Mouse (Mus musculus): ENCODE measurements around the gene Tgm2. TPM values are rescaled to one million over a fixed set of nuclear protein-coding genes. Genes with fewer than 3 reads are reported as not detected.

Tgm2 gene
- total RNA-seq, 1 experiment = 25.0 TPM

DNA sequence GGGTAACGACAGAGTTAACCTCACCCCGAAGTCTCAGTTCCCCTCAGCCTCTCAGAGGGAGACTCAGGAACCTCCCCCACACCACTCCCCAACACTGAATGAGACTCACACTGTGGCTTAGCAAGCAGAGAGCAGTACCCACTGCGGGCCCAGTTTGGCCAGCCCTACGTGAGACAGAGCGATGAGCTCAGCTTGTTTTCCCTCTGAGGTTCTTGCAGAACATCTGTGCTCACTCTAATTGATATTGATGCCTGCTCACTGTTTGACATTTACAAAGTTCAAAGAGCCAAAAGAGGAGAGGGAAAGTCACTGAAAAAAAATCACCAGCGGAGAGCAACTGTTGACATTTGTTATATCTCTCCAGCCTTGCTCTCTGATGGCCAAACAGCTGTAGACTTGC is 15.5 kb upstream of the Tgm2 start:
- no peaks in the 10 kb centered on the region for H3K36me3 ChIP-seq (ENCODE audit: control insufficient read depth, insufficient read depth, low read length, poor library complexity, severe bottlenecking)
- in situ Hi-C loops (cut with MboI; ENCODE audit: low sequenced_read_pairs in 2 of 2, unreplicated experiment in 2 of 2) = no loop called here
- no peak for TF ChIP-seq ZC3H11A (IDR thresholded peaks at IDR 0.05; ENCODE audit: borderline replicate concordance, low read depth, low read length)
- H3K27ac ChIP-seq (ENCODE audit: insufficient read depth, low read depth, low read length, poor library complexity, severe bottlenecking) = no peak overlapping the region
- 0 out of 4 replicates have a peak, but pooled peaks cover 0 to 2% of the 10 kb centered on the region in 2 experiments for H3K4me1 ChIP-seq (ENCODE audit: control insufficient read depth in 2 of 2, insufficient read depth in 2 of 2, low read length in 2 of 2, poor library complexity in 1 of 2)
- H3K4me3 ChIP-seq (ENCODE audit: insufficient read depth in 1 of 2, low read depth in 1 of 2, low read length in 2 of 2, poor library complexity in 1 of 2, severe bottlenecking in 1 of 2) = no peak overlapping the region
- H3K9ac ChIP-seq (ENCODE audit: insufficient read depth, low read depth, low read length, poor library complexity, severe bottlenecking) = no peak overlapping the region
- DNase-seq (ENCODE audit: low read depth, low spot score) = no peak
- no peaks in the 10 kb centered on the region for H3K9me3 ChIP-seq (ENCODE audit: control insufficient read depth, insufficient read depth, low read depth, low read length)

GRCm38 (mm10) chr2:158159376-158160235 is 13.4 kb upstream of the Tgm2 start:
- Histone ChIP-seq H3K4me1 (ENCODE audit: control insufficient read depth in 2 of 2, insufficient read depth in 2 of 2, low read length in 2 of 2, poor library complexity in 1 of 2) (peaks cover under 1 to 2% of the 10 kb centered on the region in 2 experiments; a peak in 1 of 4 replicates), H3K4me3 (ENCODE audit: insufficient read depth in 1 of 2, low read depth in 1 of 2, low read length in 2 of 2, poor library complexity in 1 of 2, severe bottlenecking in 1 of 2) (no peak overlapping the region), H3K27ac (ENCODE audit: insufficient read depth, low read depth, low read length, poor library complexity, severe bottlenecking) (no peak overlapping the region), H3K36me3 (ENCODE audit: control insufficient read depth, insufficient read depth, low read length, poor library complexity, severe bottlenecking) (no peaks in the 10 kb centered on the region), H3K9me3 (ENCODE audit: control insufficient read depth, insufficient read depth, low read depth, low read length) (no peaks in the 10 kb centered on the region), H3K9ac (ENCODE audit: insufficient read depth, low read depth, low read length, poor library complexity, severe bottlenecking) (no peak overlapping the region)
- no peak for DNase-seq (ENCODE audit: low read depth, low spot score)
- TF ChIP-seq CHD2 (IDR thresholded peaks at IDR 0.05; ENCODE audit: low read depth, low read length) (no peak), ZNF384 (IDR thresholded peaks at IDR 0.05; ENCODE audit: low read depth, low read length) (no peak), HCFC1 (IDR thresholded peaks at IDR 0.05; ENCODE audit: borderline replicate concordance, insufficient read depth, low read length) (no peak), ZC3H11A (IDR thresholded peaks at IDR 0.05; ENCODE audit: borderline replicate concordance, low read depth, low read length) (no peak)
- in situ Hi-C loops (cut with MboI; ENCODE audit: low sequenced_read_pairs in 2 of 2, unreplicated experiment in 2 of 2) = no loop called here

- in situ Hi-C loops (cut with MboI; ENCODE audit: low sequenced_read_pairs in 2 of 2, unreplicated experiment in 2 of 2) = no loop called here
- Histone ChIP-seq H3K4me3 (ENCODE audit: insufficient read depth in 1 of 2, low read depth in 1 of 2, low read length in 2 of 2, poor library complexity in 1 of 2, severe bottlenecking in 1 of 2) (no peak overlapping the region), H3K9ac (ENCODE audit: insufficient read depth, low read depth, low read length, poor library complexity, severe bottlenecking) (no peak overlapping the region), H3K9me3 (ENCODE audit: control insufficient read depth, insufficient read depth, low read depth, low read length) (no peaks in the 10 kb centered on the region), H3K36me3 (ENCODE audit: control insufficient read depth, insufficient read depth, low read length, poor library complexity, severe bottlenecking) (no peaks in the 10 kb centered on the region), H3K27ac (ENCODE audit: insufficient read depth, low read depth, low read length, poor library complexity, severe bottlenecking) (no peak overlapping the region), H3K4me1 (ENCODE audit: control insufficient read depth in 2 of 2, insufficient read depth in 2 of 2, low read length in 2 of 2, poor library complexity in 1 of 2) (peaks cover 2 to 3% of the 10 kb centered on the region in 2 experiments; a peak in 2 of 4 replicates)
- no peak for DNase-seq (ENCODE audit: low read depth, low spot score)
- TF ChIP-seq ZNF384 (IDR thresholded peaks at IDR 0.05; ENCODE audit: low read depth, low read length) (no peak), MAFK (IDR thresholded peaks at IDR 0.05; ENCODE audit: insufficient read depth, low read depth, low read length) (no peak), CHD2 (IDR thresholded peaks at IDR 0.05; ENCODE audit: low read depth, low read length) (no peak), ZC3H11A (IDR thresholded peaks at IDR 0.05; ENCODE audit: borderline replicate concordance, low read depth, low read length) (no peak), HCFC1 (IDR thresholded peaks at IDR 0.05; ENCODE audit: borderline replicate concordance, insufficient read depth, low read length) (no peak)
Observed at GRCm38 (mm10) chr2:158157654-158158053, 11.4 kb upstream of the Tgm2 start.

- H3K27ac ChIP-seq (ENCODE audit: insufficient read depth, low read depth, low read length, poor library complexity, severe bottlenecking) = no peak overlapping the region
- DNase-seq (ENCODE audit: low read depth, low spot score) = no peak
- TF ChIP-seq HCFC1 (IDR thresholded peaks at IDR 0.05; ENCODE audit: borderline replicate concordance, insufficient read depth, low read length) (no peak), MAFK (IDR thresholded peaks at IDR 0.05; ENCODE audit: insufficient read depth, low read depth, low read length) (no peak), ZNF384 (IDR thresholded peaks at IDR 0.05; ENCODE audit: low read depth, low read length) (no peak), ZC3H11A (IDR thresholded peaks at IDR 0.05; ENCODE audit: borderline replicate concordance, low read depth, low read length) (no peak), CHD2 (IDR thresholded peaks at IDR 0.05; ENCODE audit: low read depth, low read length) (no peak)
- no peak overlapping the region for H3K4me3 ChIP-seq (ENCODE audit: insufficient read depth in 1 of 2, low read depth in 1 of 2, low read length in 2 of 2, poor library complexity in 1 of 2, severe bottlenecking in 1 of 2)
- in situ Hi-C loops (cut with MboI; ENCODE audit: low sequenced_read_pairs in 2 of 2, unreplicated experiment in 2 of 2) = no loop called here
- H3K9me3 ChIP-seq (ENCODE audit: control insufficient read depth, insufficient read depth, low read depth, low read length) = no peaks in the 10 kb centered on the region
- H3K4me1 ChIP-seq (ENCODE audit: control insufficient read depth in 2 of 2, insufficient read depth in 2 of 2, low read length in 2 of 2, poor library complexity in 1 of 2) = peaks cover 2 to 6% of the 10 kb centered on the region in 2 experiments; a peak in 2 of 4 replicates
- no peaks in the 10 kb centered on the region for H3K36me3 ChIP-seq (ENCODE audit: control insufficient read depth, insufficient read depth, low read length, poor library complexity, severe bottlenecking)
- no peak overlapping the region for H3K9ac ChIP-seq (ENCODE audit: insufficient read depth, low read depth, low read length, poor library complexity, severe bottlenecking)
Observed at GRCm38 (mm10) chr2:158156487-158156886, 10.3 kb upstream of the Tgm2 start.
